Mouse (Mus musculus) neutrophil, adult 5-6 weeks (primary cell): ENCODE results near the gene P2rx5. TPM values are rescaled to one million over a fixed set of nuclear protein-coding genes. Genes with fewer than 3 reads are reported as not detected.
A peak's percentile ranks its signal among the peaks of the same experiment; 100 is the strongest.

Source experiments
- ATAC-seq: fragments of 151-379, 151-347 bp; 2 replicates; pipeline ENCODE4 v1.8.0; 2017; ENCODE audit warnings: mild to moderate bottlenecking, moderate TSS enrichment; ENCODE audit not compliant: insufficient number of reproducible peaks, poor library complexity, low FRiP score, severe bottlenecking; ENCODE audit errors: extremely low read depth
- total RNA-seq: library from RNA; stranded (forward); fragments of 200-1000 nt; gene quantifications from 2 replicates; pipeline ENCODE4 v1.2.3, GENCODE M21; 2017

P2rx5 gene
- not detected in 2 replicates for total RNA-seq

GRCm38 (mm10) chr11:73159957-73160810 is at the start of gene P2rx5:
P2rx5 (plus strand) TSS chr11:73160421.
- ATAC-seq: no peak

- no peak for ATAC-seq
Measured at GRCm38 (mm10) chr11:73111414-73111813, 48.8 kb upstream of the P2rx5 start.

GRCm38 (mm10) chr11:73126495-73126894 is 33.7 kb upstream of the P2rx5 start:
- no peak for ATAC-seq

GRCm38 (mm10) chr11:73131020-73131419 is 29.2 kb upstream of the P2rx5 start:
- peak; percentile 35; the same call in 1 of the 2 replicates for ATAC-seq

- peak; percentile 24; the same call in 1 of the 2 replicates for ATAC-seq
Measured at GRCm38 (mm10) chr11:73132999-73133398, 27.2 kb upstream of the P2rx5 start.

- ATAC-seq: no peak
Measured at GRCm38 (mm10) chr11:73134222-73134621, 26.0 kb upstream of the P2rx5 start.

GRCm38 (mm10) chr11:73136587-73136986 is 23.6 kb upstream of the P2rx5 start:
- no peak for ATAC-seq

- ATAC-seq: no peak
Measured at GRCm38 (mm10) chr11:73137116-73137515, 23.1 kb upstream of the P2rx5 start.

- peak; percentile 89 for ATAC-seq
Measured at GRCm38 (mm10) chr11:73137591-73138501, 22.4 kb upstream of the P2rx5 start, which contains the start of gene Haspin. Haspin (minus strand) TSS chr11:73138294.

- ATAC-seq: no peak
Measured at GRCm38 (mm10) chr11:73144261-73144681, 15.9 kb upstream of the P2rx5 start.

- ATAC-seq: no peak
Measured at GRCm38 (mm10) chr11:73146026-73146974, 13.9 kb upstream of the P2rx5 start.

- ATAC-seq: no peak
Measured at GRCm38 (mm10) chr11:73146975-73147365, 13.3 kb upstream of the P2rx5 start.

GRCm38 (mm10) chr11:73148209-73148608 is 12.0 kb upstream of the P2rx5 start:
- ATAC-seq: no peak

GRCm38 (mm10) chr11:73155071-73155470 is 5.2 kb upstream of the P2rx5 start:
- no peak for ATAC-seq

GRCm38 (mm10) chr11:73160811-73161200 is 585 bp downstream of the P2rx5 start:
- no peak for ATAC-seq

- no peak for ATAC-seq
Measured at GRCm38 (mm10) chr11:73161616-73162015, 1.4 kb downstream of the P2rx5 start.

- no peak for ATAC-seq
Measured at GRCm38 (mm10) chr11:73162284-73162683, 2.1 kb downstream of the P2rx5 start.

- no peak for ATAC-seq
Measured at GRCm38 (mm10) chr11:73168071-73168470, 7.8 kb downstream of the P2rx5 start.

- no peak for ATAC-seq
Measured at GRCm38 (mm10) chr11:73168576-73168975, 8.4 kb downstream of the P2rx5 start.
